Mouse (Mus musculus) CH12.LX (cell line): ENCODE measurements around the gene Wnt3a. TPM values are rescaled to one million over a fixed set of nuclear protein-coding genes. Genes with fewer than 3 reads are reported as not detected.

Experiments used
- DNase-seq: peaks from one replicate; pipeline ENCODE4 v3.0.0-alpha.2; 2013; ENCODE audit errors: extremely low read depth
- H3K27ac ChIP-seq: 2 replicates; pipeline ENCODE4 v1.5.1; 2012; ENCODE audit warnings: low read depth, mild to moderate bottlenecking, control low read depth, moderate library complexity; ENCODE audit not compliant: insufficient read depth
- H3K27me3 ChIP-seq: replicated peaks from 2 replicates; pipeline ENCODE3; 2012; ENCODE audit warnings: inconsistent platforms
- H3K36me3 ChIP-seq, 2 experiments: replicated peaks in 1 of 2; 2 replicates each; pipeline versions ENCODE3 to v1.6.1; 2012; ENCODE audit warnings: inconsistent platforms in 1 of 2, low read length in 1 of 2, mild to moderate bottlenecking in 1 of 2, mixed read lengths in 1 of 2, moderate library complexity in 1 of 2; ENCODE audit not compliant: control insufficient read depth in 1 of 2, insufficient read depth in 1 of 2
- H3K4me1 ChIP-seq, 2 experiments: 2 replicates each; pipeline ENCODE4 v1.6.1; 2012; ENCODE audit warnings: inconsistent platforms in 1 of 2, moderate library complexity in 1 of 2; ENCODE audit not compliant: insufficient read depth in 2 of 2, control insufficient read depth in 1 of 2
- H3K4me2 ChIP-seq: 2 replicates; pipeline ENCODE4 v1.6.1; 2012; ENCODE audit warnings: low read depth, mild to moderate bottlenecking, control low read depth; ENCODE audit not compliant: poor library complexity, insufficient read depth, severe bottlenecking
- H3K4me3 ChIP-seq, 3 experiments: fragments of 150-350 bp in 1 of 3; sonication (generic) in 1 of 3; replicated peaks in 1 of 3; 2 replicates each; pipeline versions ENCODE3 to v1.5.1; 2011 to 2012; ENCODE audit warnings: low read depth in 2 of 3, low read length in 2 of 3, mild to moderate bottlenecking in 2 of 3, moderate library complexity in 2 of 3, control low read depth in 1 of 3, improper control_type of control experiment in 1 of 3, inconsistent platforms in 1 of 3, mixed read lengths in 1 of 3; ENCODE audit not compliant: poor library complexity in 1 of 3
- H3K79me2 ChIP-seq: replicated peaks from 2 replicates; pipeline ENCODE4 v1.6.1; 2012; ENCODE audit warnings: mild to moderate bottlenecking, moderate library complexity; ENCODE audit not compliant: control insufficient read depth, poor library complexity, insufficient read depth, severe bottlenecking; ENCODE audit errors: extremely low read depth
- H3K9ac ChIP-seq: 2 replicates; pipeline ENCODE4 v1.6.1; 2012; ENCODE audit warnings: low read depth, mild to moderate bottlenecking, control low read depth, moderate library complexity; ENCODE audit not compliant: insufficient read depth
- H3K9me3 ChIP-seq: replicated peaks from 2 replicates; pipeline ENCODE3; 2012; ENCODE audit warnings: low read length, inconsistent platforms, mixed read lengths
- BHLHE40 ChIP-seq: IDR thresholded peaks from 2 replicates; pipeline ENCODE4 v1.6.1; 2011; ENCODE audit warnings: mild to moderate bottlenecking, low read depth, low read length, improper control_type of control experiment
- CHD1 ChIP-seq: IDR thresholded peaks from 2 replicates; pipeline ENCODE4 v1.6.1; 2012; ENCODE audit warnings: low read depth, low read length, improper control_type of control experiment, inconsistent platforms
- CTCF ChIP-seq, 2 experiments: IDR thresholded peaks in 1 of 2; conservative IDR thresholded peaks in 1 of 2; 2 replicates each; pipeline ENCODE4 v1.5.1; 2011 to 2012; ENCODE audit warnings: low read depth in 2 of 2, low read length in 2 of 2, improper control_type of control experiment in 1 of 2, inconsistent platforms in 1 of 2, mild to moderate bottlenecking in 1 of 2, moderate library complexity in 1 of 2
- E2F4 ChIP-seq: IDR thresholded peaks from 2 replicates; pipeline ENCODE4 v1.6.1; 2011; ENCODE audit warnings: low read depth, low read length, improper control_type of control experiment; ENCODE audit not compliant: insufficient replicate concordance
- ETS1 ChIP-seq: conservative IDR thresholded peaks from 2 replicates; pipeline ENCODE4 v1.6.1; 2012; ENCODE audit warnings: low read depth, mild to moderate bottlenecking, inconsistent platforms, low read length, improper control_type of control experiment, moderate library complexity
- JUND ChIP-seq: conservative IDR thresholded peaks from 2 replicates; pipeline ENCODE4 v1.6.1; 2011; ENCODE audit warnings: low read depth, low read length, improper control_type of control experiment
- MAFK ChIP-seq: IDR thresholded peaks from 2 replicates; pipeline ENCODE4 v1.6.1; 2011; ENCODE audit warnings: low read length, improper control_type of control experiment; ENCODE audit not compliant: insufficient replicate concordance
- MAZ ChIP-seq: IDR thresholded peaks from 2 replicates; pipeline ENCODE4 v1.6.1; 2012; ENCODE audit warnings: low read depth, mild to moderate bottlenecking, inconsistent platforms, low read length, improper control_type of control experiment, moderate library complexity
- MEF2A ChIP-seq: IDR thresholded peaks from 2 replicates; pipeline ENCODE4 v1.6.1; 2014; ENCODE audit warnings: low read depth, mild to moderate bottlenecking, inconsistent platforms, low read length, improper control_type of control experiment, borderline replicate concordance
- MXI1 ChIP-seq: IDR thresholded peaks from 2 replicates; pipeline ENCODE4 v1.6.1; 2011; ENCODE audit warnings: mild to moderate bottlenecking, low read depth, low read length, improper control_type of control experiment
- MYC ChIP-seq: IDR thresholded peaks from 2 replicates; pipeline ENCODE4 v1.6.1; 2011; ENCODE audit warnings: low read depth, mild to moderate bottlenecking, improper control_type of control experiment, low read length
- NELFE ChIP-seq: IDR thresholded peaks from 2 replicates; pipeline ENCODE4 v1.6.1; 2011; ENCODE audit warnings: low read depth, low read length, improper control_type of control experiment
- NRF1 ChIP-seq: IDR thresholded peaks from 2 replicates; pipeline ENCODE4 v1.6.1; 2014; ENCODE audit warnings: low read depth, mild to moderate bottlenecking, inconsistent platforms, low read length, improper control_type of control experiment, moderate library complexity
- PAX5 ChIP-seq: IDR thresholded peaks from 2 replicates; pipeline ENCODE4 v1.6.1; 2012; ENCODE audit warnings: low read length, inconsistent platforms, mixed read lengths
- POLR2A ChIP-seq: IDR thresholded peaks from 2 replicates; pipeline ENCODE4 v1.6.1; 2011; ENCODE audit warnings: low read depth, mild to moderate bottlenecking, improper control_type of control experiment, low read length
- POLR2AphosphoS2 ChIP-seq: IDR thresholded peaks from 2 replicates; pipeline ENCODE4 v1.6.1; 2011; ENCODE audit warnings: low read depth, low read length, improper control_type of control experiment
- RAD21 ChIP-seq: IDR thresholded peaks from 2 replicates; pipeline ENCODE4 v1.6.1; 2011; ENCODE audit warnings: low read depth, mild to moderate bottlenecking, low read length, improper control_type of control experiment, moderate library complexity
- RCOR1 ChIP-seq: conservative IDR thresholded peaks from 2 replicates; pipeline ENCODE4 v1.6.1; 2012; ENCODE audit warnings: low read depth, mild to moderate bottlenecking, inconsistent platforms, low read length, improper control_type of control experiment
- SIN3A ChIP-seq: IDR thresholded peaks from 2 replicates; pipeline ENCODE4 v1.6.1; 2012; ENCODE audit warnings: low read length, improper control_type of control experiment, inconsistent platforms
- TBP ChIP-seq: conservative IDR thresholded peaks from 2 replicates; pipeline ENCODE4 v1.6.1; 2011; ENCODE audit warnings: low read depth, low read length, improper control_type of control experiment
- TCF12 ChIP-seq: IDR thresholded peaks from 2 replicates; pipeline ENCODE4 v1.6.1; 2014; ENCODE audit warnings: low read depth, mild to moderate bottlenecking, inconsistent platforms, low read length, improper control_type of control experiment
- USF1 ChIP-seq: IDR thresholded peaks from 2 replicates; pipeline ENCODE4 v1.6.1; 2014; ENCODE audit warnings: low read depth, mild to moderate bottlenecking, inconsistent platforms, low read length, improper control_type of control experiment
- USF2 ChIP-seq: conservative IDR thresholded peaks from 2 replicates; pipeline ENCODE4 v1.6.1; 2011; ENCODE audit warnings: low read depth, low read length, improper control_type of control experiment
- dilution Hi-C: fragments of 300-500 bp; cut with MboI; formaldehyde crosslinking; loops from 2 replicates; pipeline ENCODE4 v1.14.3; 2020; ENCODE audit warnings: low sequenced_read_pairs; ENCODE audit not compliant: extremely low pct_unique_long_range_greater_than_20kb, extremely low pct_ligation_motif_present
- in situ Hi-C: fragments of 300-500 bp; cut with MboI; formaldehyde crosslinking; loops from 3 replicates; pipeline ENCODE4 v1.14.3; 2019; ENCODE audit warnings: low sequenced_read_pairs, low pct_ligation_motif_present, low pct_unique_long_range_greater_than_20kb, mixed read lengths
- polyA plus RNA-seq: library from polyadenylated mRNA; unstranded; fragments of >175 nt; gene quantifications from 2 replicates; pipeline ENCODE4 v1.2.1, GENCODE M21; 2012; ENCODE audit warnings: low read depth; ENCODE audit not compliant: insufficient read length
- total RNA-seq, 2 experiments: library from RNA; depleted of rRNA; stranded (reverse); fragments of 300-350 nt in 1 of 2; fragments of >200 nt in 1 of 2; gene quantifications; 2 replicates each; pipeline ENCODE4 v1.2.3; 2012 to 2014

The Wnt3a gene
- total and polyA plus RNA-seq, 3 experiments = not detected

DNA sequence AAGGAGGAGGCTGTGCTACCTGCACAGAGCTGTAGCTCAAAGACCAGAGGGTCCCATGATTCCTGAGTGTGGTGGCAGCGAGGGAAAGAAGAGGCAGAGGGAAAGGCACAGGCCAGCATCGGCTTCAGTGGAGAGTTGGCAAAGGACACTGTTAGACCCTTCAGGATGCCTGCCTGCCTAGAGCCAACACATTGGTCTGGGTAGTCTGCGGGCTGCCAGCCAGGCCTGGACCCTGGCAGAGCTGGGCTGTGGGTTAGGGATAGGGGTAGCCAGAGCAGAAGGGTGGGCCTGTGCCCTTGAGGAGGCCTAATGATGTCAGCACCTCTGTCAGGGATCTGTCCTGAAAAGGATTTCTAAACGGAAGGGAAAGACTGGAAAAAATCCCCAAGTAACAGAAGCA lies 50.8 kb downstream of the Wnt3a start:
- no peak for DNase-seq
- Histone ChIP-seq H3K4me1 (peaks cover 0 to 18% of the 10 kb centered on the region in 2 experiments; a peak in 2 of 4 replicates), H3K9ac (no peak overlapping the region), H3K9me3 (no peaks in the 10 kb centered on the region), H3K27me3 (peaks cover 79% of the 10 kb centered on the region), H3K4me2 (no peak overlapping the region), H3K36me3 (no peaks in the 10 kb centered on the region), H3K27ac (no peak overlapping the region), H3K4me3 (no peak overlapping the region), H3K79me2 (no peaks in the 10 kb centered on the region)
- dilution Hi-C loops (no loop called here), in situ Hi-C loops (no loop called here)
- no peak for TF ChIP-seq BHLHE40
- TF ChIP-seq RAD21 = no peak
- TF ChIP-seq MAFK = no peak
- no peak for TF ChIP-seq MEF2A
- no peak for TF ChIP-seq USF2
- no peak for TF ChIP-seq PAX5
- no peak for TF ChIP-seq CHD1
- TF ChIP-seq USF1 = no peak
- no peak for TF ChIP-seq MAZ
- TF ChIP-seq RCOR1 = no peak
- TF ChIP-seq MXI1 = no peak

DNA sequence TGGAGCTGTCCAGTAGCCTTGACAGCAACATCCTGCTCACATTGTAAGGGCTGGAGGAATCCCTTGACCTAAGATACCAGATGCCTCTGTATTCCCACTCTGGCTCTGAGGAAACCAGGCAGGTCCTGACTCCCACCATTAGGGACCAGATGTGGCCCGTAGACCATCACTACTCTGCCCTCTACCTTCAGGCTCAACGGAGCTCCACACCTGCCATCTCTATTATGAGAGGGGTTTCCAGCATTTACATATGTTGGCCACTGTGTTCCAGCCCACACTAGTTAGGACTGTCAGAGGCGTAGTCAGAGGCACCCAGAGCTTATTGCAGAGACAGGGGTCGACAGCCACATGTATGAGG lies 51.1 kb downstream of the Wnt3a start:
- dilution Hi-C loops = no loop called here

More for the DNA sequence above, 51.1 kb downstream of the Wnt3a start:
- peaks cover 0 to 18% of the 10 kb centered on the region in 2 experiments; a peak in 2 of 4 replicates for H3K4me1 ChIP-seq
- peaks cover 75% of the 10 kb centered on the region for H3K27me3 ChIP-seq
- no peak overlapping the region for H3K27ac ChIP-seq
- no peaks in the 10 kb centered on the region for H3K9me3 ChIP-seq
- no peak for TF ChIP-seq CTCF (conservative IDR thresholded peaks at IDR 0.05 in 1 of 2, IDR thresholded peaks at IDR 0.05 in 1 of 2; ENCODE audit: low read depth in 2 of 2, low read length in 2 of 2)
- TF ChIP-seq MEF2A = no peak
- TF ChIP-seq TBP = no peak
- TF ChIP-seq NRF1 = no peak
- no peak for TF ChIP-seq MYC
- no peak for TF ChIP-seq SIN3A
- no peak for TF ChIP-seq BHLHE40
- TF ChIP-seq NELFE = no peak
- no peak for TF ChIP-seq ETS1
- no peak for TF ChIP-seq CHD1
- no peak for TF ChIP-seq TCF12
- TF ChIP-seq MAZ = no peak
- no peak for TF ChIP-seq POLR2A
- no peak for TF ChIP-seq POLR2AphosphoS2
- TF ChIP-seq E2F4 = no peak
- TF ChIP-seq RCOR1 = no peak
- no peak for TF ChIP-seq USF1
- TF ChIP-seq MXI1 = no peak
- no peak for TF ChIP-seq MAFK
- TF ChIP-seq JUND = no peak
- no peaks in the 10 kb centered on the region for H3K79me2 ChIP-seq
- no peak for DNase-seq
- H3K4me2 ChIP-seq = 0 out of 2 replicates have a peak overlapping the region, but pooled peaks have one; percentile 0
- in situ Hi-C loops = no loop called here
- H3K9ac ChIP-seq = no peak overlapping the region
- H3K36me3 ChIP-seq = no peaks in the 10 kb centered on the region
- H3K4me3 ChIP-seq = no peak overlapping the region
